Mouse (Mus musculus) layer of hippocampus, adult 9-11 months (tissue): ENCODE measurements around the gene Adarb2.
"Not testable (repeated sequence)": the region's sequence is repeated elsewhere in the genome, so short reads cannot be mapped to it uniquely, and the experiment has no call there.

Source experiments
- DNase-seq: peaks from one replicate; pipeline ENCODE4 v3.0.0; 2022

Adarb2 gene

DNA sequence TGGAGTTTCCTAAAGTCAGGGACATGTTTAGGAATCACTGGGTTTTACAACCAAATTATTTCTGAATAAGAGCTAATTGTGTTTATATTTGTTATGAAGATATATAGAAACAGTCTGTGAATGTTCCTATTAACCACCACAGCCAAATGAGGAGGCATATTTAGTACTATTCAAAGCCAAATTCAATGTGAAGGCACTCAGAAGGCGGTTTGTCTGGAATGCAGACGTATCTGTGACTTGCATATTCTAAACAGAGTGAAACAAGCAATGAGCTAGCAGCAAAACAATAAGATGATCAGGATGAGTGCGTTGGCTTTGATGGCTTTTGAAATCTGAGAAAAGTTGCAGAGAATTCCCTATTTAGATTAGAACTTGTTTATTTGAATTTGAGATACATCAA, 387.8 kb downstream of the Adarb2 start:
- DNase-seq, result no peak

DNA sequence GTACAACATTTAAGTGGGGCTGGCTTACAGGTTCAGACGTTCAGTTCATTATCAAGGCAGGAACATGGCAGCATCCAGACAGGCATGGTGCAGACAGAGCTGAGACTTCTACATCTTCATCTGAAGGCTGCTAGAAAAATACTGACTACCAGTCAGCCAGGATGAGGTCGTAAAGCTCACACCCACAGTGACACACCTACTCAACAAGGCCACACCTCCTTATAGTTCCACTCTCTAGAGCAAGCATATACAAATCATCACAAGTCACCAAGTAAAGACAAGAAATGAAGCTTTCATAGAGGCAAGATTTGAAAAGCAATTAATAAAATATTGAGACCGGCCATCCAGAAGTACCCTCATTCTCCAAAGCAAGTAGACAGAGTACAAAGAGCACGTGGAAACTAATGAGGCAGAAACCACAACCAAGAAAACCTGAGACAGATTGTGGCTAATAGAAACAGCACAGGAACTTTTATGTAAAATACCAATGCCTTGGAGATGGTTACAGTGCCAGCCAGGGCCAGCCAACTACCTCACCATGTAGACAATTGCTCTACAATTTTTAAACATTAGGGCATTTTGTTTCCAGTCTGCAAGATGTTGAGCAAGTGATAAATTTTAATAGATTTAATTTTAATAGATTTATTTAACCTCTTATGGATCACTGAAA, 394.4 kb downstream of the Adarb2 start:
- no peak for DNase-seq

DNA sequence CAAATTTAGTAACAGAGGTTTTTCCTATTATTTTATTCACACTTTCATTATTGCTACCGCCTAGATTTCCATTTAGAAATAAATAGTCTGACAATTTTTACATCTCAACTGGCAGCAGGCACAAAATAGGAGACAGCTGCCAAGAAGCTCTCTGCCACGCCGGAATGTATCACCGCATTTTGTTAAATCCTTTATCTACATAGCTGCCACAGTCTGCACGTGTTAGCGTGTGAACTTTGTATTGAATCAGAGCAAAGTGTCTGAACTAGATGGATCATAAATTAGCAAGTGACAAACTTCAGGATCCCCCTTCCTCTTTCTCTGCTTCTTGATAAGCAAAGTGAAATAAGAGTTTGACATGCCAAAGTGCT, 395.0 kb downstream of the Adarb2 start:
- peak; percentile 25 for DNase-seq

DNA sequence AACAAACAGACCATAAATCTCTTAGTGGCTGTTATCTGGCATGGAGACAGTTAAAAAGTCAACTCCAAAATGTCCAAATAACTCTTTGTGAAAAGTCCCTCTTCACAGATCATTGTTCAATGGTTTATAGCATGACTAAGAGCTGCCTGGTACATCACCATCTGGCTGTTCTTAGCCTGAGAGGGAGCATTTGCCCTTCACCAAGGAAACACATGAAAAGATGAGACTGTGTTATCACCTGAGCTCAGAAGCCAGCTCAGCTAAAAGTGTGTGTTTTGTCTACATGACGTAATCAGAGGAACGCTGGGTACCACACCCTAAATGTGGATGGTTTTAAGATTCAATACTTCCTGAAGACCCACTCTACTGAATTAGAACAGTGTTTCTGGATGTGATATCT, 403.0 kb downstream of the Adarb2 start:
- peak; percentile 30 for DNase-seq

DNA sequence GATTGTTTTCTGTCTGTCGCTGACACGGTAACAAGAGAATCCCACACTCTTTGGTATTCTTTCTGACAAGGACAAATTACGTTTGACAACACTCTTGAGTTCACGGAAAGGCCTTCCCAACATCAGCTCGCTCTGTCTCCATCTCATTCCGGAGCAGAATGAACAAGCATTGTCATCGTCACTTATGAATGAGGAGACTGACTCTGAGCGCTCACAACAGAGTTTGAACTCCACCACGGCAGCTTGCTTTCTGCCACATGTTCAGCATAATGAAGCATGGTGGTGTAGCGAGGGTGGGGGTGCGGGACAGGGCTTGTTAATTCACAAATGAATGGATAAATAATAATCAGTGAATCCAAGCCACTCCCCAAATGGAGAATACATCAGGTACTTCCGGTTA, 405.4 kb downstream of the Adarb2 start:
- no peak for DNase-seq

DNA sequence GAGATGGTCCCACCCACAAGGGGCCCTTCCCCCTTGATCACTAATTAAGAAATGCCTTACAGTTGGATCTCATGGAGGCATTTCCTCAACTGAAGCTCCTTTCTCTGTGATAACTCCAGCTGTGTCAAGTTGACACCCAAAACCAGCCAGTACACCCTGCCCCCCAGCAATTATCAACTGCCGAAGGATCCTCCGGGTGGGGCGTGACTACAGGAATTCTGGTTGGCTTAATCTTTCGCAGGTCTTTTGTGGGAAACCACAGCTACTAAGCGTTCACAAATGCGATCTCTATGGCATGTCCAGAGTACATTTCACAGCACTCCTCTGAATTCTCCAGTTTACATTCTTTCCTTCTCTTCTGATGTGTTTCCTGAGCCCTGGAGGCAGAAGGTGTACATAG, 406.3 kb downstream of the Adarb2 start:
- not testable (repeated sequence) for DNase-seq

DNA sequence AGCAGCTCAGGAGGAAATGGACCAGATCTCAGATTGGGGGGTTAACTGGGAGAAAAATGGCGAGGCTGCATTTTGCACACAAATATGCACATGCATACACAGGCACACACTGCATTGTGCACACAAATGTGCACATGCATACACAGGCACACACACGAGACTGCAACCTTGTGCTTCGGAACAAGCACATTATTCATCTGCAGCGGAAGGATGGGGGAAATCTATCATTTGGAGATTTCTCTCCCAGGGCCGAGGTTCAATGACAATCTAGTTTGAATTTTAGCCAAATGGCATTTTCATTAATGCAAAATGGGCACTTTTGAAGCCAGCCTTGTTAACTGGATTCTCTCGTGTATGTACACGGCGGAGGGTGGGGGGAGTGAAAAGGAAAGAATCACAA, 408.3 kb downstream of the Adarb2 start:
- no peak for DNase-seq

DNA sequence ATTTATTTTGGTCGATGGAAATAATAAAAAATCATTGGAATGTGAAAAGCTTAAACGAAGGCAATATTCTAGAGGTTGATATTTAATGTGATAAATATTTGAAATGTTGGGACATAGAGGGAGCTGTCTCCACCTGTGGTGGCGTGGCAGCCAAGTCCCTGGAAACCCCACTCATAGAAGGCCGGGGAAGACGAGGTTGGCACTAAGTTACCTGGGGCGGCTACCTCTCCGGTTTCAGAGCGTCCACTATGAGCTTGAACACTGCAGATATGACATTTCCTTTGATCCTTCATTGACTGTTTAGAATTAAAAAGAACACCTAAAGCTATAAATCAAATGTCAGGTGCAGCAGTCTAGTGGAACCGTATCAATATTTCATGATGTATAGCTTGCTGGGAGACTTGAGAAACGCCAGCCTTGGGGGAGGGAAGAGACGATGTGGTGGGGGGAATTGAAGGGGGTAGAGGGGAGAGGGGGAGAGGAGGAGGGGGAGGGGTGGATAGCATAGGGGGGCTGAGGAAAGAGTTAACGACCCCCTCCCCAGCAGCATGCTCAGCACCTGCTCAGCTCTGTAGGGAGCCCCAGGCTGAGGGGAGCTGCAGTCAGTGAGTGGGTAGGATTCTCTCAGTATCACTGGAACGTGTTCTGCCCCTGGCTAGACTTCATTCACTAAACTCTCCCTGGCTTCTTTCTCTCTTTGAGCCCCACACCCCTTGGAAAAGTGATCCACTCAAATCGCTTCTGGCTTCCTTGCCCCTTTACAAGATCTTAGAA, 410.1 kb downstream of the Adarb2 start:
- DNase-seq, result no peak

DNA sequence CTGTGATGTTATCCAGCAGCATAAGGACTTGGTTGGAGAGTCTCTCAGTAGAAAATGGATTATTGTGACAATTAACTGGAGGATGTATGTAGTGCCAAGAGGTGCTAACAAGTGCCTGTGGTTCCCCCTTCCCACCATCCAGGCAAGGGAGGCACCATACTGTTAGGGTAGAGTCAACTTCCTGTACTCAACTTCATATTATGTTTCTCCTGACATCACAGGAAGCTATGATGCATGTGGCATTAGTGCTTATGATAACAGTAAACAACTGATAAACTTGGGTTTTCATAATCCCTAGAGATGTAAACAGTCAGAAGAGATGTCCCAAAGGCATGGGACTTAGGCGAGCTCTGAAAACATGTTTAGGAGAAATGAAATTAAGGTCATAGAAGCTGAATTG, 414.0 kb downstream of the Adarb2 start:
- DNase-seq, result no peak

DNA sequence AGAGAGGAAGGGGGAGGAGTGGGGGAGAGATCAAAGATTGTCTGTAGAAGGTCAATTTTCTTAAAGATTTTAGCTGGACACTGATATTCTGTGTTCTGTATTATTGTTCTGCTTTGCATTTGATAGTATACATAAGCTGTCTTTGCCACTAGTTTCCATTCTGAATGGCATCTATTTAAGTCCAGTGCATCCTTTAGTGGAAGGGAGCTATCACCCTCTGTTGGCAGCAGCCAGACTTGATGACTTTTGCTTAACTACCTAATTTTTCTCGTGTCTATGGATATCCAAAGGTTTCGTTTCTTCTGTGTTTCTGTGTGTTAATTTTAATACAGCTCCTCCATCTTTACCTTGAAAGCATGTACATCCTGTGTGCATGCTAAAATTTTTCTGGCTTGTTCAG, 419.6 kb downstream of the Adarb2 start:
- no peak for DNase-seq

DNA sequence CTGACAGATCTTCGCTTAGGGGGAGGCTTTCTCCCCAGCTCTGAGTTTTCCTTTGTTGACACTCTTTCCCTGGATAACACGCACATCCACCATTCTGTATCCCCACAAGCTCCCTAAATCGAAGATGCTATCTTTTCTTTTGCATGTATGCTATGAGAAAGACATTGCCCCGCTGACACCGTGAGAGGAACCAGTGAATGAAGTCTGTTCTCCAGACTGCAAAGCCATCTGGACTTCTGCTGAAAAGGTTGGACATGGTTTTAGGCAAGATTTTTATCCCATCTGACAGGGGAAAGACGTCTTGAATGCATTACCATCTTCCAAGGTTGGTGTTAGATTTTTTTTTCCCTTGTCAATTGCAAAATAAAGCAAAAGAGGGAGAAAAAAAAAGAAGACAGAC, 426.9 kb downstream of the Adarb2 start:
- no peak for DNase-seq

DNA sequence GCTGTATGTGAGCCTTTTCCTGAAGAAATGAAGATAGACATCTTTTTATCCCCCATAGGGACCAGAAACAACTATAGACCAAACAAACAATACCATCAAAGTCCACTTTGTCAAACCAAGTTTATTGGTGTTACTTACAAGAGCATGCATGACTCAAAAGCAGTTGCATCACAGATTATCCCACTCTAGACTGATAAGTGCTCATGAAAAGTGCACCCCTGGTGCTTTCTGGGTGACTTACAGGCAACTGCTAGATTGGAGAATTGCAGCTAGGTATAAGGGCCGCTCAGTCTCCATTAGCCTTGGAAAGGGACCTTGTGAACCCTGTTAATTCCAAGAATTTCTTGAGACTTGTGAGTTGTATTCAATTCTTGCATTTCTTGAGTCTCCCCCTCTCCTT, 429.0 kb downstream of the Adarb2 start:
- no peak for DNase-seq

DNA sequence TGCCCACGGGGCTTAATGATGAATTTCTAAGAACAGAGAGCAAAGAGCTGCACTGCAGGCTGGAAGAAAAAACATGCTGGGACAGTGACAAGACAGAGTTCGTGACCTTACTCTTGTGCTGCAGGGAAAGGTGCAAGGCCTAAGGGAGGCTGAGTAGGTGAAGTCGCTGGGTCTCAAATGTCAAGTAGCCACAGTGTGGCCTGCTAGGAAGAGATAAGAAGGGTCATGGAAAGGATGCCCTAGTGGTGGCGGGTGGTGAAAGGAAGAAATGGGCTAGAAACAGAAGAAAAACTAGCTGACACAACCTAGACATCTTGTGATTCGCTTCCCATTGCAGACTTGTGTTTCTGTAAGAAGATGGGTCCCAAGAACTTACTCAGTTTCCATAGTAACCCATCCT, 429.4 kb downstream of the Adarb2 start:
- DNase-seq, result no peak

DNA sequence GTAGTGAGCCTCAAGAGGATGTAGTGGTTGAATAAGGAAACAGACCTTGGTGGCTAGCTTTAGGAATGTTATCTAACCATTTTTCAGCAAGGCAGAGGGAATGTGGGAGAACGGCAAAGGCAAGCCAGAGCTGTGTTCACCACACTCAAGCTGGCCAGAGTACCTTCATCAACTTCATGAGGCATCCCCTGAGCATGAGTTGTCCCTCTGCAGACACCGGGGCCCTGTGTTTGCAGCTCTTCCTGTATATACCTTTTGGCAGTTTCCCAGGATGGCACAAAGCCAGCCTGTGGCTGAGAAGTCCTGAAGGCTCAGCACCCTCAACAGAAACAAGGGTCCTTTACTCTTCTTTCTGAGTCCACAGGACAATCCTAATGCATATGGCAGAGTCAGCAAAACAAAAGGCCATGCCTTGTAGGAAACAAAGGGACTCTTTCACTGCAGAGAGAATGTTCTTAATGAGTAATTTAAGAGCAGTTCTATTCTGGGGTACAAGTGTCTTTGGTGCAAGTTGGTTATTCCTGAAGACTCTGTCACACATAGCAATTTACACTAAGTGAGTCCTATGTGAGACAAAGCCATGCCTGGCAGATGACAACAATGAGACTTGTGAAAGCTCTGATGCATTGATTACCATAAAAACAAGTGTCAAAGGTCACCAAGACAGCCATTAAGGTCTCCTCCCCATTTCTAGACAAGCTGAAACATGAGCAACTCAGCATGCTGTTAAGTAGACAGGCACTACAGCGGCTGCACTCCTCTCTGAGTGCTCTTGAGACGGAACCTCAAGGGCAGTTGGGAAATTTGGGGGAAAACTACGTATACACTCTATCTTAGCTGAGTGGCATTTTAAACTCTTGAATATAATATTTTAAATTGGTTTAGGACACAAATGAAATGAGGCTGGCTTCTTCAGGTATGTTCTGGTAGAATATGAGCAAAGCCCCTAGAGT, 431.0 kb downstream of the Adarb2 start:
- DNase-seq, result peak; percentile 18

DNA sequence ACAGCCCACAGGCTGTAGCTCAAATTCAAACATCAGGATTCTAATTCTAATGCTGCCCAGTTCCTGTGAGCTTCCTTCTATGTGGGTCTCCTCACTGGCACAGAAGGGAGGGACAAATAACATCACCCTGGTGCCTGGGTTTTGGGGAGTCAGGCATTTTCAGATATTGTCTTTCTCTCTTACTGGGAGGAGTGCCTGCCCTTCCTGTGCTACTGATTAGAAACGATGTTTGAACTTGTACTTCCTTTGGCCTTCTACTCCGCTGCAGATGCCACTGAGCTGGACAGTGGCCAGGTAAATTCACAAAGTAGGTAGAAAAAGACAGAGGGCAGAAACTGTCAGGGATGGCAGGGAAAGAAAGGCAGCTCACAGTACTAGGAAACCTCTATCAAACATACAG, 439.4 kb downstream of the Adarb2 start:
- DNase-seq, result no peak

DNA sequence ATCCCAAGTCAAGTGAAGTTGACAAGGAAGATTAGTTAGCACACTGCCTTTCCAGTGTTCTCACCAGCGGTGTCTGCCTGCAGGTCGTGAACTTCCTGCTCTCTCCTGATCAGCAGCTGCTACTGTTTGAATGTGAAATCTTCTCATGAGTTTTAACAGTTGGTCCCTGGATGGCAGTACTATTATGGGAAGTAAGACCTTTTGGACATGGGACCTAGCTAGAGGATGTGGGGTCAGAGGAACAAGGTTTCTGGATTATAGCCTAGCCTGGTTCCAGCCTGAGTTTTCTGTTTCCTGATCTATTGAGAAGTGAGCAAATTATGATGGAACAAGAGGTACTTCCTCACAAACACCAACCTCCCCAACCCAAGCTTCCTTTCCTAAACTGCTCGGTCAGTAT, 441.3 kb downstream of the Adarb2 start:
- no peak for DNase-seq

DNA sequence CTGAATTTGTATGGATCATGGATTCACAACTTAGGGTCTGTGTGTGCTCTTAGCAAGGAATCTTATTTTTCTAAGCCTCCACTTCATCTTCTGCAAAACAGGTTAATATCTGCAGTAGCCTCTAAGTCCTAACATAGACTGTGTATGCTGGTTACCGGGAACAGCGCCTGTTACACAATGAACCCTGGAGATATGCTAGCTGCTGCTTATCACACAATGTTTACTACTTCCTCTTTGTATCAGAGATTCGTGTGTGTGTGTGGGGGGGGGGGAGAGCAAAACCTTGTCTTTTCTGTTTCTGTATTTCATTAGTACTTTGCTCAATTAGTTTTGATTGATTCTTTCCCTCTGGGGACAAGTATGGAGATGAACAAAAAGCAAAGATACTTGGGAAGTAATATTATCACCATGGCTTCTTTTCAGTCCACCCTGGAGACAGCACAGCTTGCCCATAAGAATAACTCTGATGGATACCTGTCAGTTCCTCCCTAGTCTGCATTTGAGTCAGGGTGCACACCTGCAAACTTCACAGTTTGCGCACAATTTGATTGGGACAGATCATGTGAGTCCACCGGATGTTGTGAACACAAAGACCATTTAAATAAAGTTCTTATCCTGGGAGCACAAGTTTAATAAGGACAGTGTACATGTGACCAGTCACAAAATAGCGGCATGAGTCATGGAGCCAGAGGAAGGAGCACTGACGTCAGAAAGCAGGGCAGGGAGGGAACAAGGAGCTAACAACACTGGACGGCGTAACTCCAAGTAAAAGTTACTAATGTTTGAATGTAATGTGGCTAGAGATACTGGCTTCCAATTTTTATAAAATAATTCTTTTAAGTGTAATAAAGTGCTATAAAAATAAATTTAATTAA, 442.4 kb downstream of the Adarb2 start:
- DNase-seq, result no peak

DNA sequence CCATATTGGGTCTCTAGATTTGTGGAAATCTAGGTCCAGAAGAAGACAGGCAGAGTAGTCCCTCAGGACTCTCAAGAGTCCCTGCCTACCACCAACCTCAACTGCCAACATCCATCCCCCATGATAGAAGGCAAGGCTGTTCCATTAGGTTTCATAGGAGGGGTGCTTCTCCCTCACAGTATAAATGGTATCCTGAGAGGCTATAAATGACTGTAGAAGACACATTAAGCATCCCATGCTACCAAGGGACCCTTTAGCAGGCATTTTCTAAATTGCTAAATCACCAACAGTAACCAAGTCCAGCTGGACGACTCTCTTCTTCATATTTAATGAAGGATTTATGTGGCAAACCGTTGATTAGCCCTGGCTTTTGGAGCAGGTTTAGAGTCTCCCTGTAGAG, 446.6 kb downstream of the Adarb2 start:
- DNase-seq, result no peak

DNA sequence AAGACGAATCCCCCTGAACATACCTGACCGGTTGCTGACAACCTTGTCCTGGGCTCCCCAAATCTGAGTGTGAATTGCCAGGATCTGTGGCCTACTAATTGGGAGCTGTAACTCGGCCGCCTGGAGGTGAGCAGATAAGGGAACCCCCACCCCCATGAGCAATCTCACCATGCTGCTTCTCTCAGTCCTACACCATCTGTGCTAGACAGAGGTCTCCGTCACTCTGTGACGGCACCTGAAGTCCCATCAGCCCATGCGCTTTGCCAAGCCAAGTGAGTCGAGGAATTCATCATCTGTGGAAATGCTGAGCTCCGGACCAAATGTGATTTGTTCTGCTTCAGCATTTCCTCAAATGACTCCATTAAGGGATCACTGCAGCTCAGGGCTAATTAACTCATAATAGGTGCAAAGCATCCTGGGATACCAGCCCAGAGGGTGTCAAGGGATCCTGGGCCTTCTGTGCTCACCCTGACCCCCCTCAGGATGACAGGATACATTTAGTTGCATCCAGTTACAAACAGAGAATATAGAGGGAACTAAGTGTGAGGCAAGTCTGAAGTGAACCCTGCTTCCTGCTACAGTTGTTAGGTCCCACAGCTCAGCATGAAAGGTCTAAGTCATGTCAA, 462.1 kb downstream of the Adarb2 start:
- no peak for DNase-seq

DNA sequence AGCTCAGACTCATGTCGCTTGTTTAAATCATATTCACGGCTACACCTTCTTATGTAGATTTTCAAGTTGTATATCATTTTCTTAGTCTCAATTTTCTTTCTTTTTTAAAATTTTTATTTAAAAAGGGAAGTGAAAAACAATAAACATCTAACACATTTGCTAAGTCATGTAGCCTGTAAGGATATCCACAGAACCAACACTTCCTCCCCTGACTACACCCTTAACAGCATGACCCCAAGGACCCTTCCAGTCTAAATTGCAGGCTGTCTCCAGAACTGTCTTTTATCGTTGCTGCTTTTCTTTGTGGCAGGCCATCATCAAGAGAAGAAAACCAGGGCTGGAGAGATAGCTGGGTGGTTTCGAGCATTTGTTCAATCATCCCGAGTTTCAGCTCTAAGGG, 474.5 kb downstream of the Adarb2 start:
- no peak for DNase-seq

DNA sequence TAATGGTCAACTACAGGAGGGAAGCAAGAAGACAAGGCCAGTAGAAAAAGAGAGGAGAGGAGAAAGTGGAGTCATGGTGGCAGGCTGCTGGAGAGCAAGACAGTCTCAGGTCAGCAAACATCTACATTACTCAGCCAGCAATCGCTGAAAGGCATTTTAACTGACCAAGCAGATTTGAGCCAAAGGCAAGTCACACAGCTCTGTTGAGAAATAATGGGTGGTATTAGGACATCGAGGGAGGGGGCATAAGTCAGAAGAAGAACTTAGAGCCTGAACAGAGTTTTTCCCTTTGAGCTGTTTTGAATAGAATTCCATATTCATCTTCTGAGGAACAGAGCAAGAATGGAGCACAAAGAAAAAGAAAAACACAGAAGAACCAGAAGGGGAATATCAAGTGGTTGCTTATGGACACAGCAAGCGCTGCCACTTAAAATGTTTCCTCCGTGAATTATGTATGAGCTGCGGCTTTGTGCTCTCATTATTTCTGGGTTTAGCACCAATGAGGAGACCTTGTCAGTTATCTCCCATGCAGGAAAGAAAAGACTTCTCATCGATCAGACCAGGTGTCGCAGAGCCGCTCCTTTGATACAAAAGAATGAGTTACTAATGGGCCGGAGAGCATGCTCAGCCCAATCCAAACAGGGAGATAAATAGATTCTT, 477.9 kb downstream of the Adarb2 start:
- DNase-seq, result no peak

DNA sequence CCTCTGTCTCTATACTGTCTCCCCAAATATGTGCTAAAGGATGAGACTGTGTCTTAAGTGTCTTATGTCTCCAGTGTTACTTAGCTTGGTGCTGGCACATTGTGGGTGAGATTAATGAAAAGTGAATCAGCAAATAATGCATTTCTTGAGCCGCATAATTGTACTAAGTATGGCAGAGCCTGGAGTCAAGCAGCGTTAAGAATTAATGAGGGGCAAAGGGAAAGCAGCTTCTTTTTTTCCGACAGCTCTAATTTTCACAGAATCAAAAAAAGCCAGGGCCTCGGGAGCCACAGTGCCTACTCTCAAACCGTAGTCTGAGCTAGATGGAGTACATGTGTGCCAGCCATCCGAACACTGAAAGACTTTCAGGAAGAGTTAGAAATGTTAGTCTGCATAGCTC, 488.8 kb downstream of the Adarb2 start:
- DNase-seq, result no peak
